Mouse (Mus musculus) erythroblast, embryonic 14.5 days (primary cell): Measurements from ENCODE around the gene Supt7l.

ENCODE experiments used
- GATA1 ChIP-seq: IDR thresholded peaks from 2 replicates; pipeline ENCODE4 v1.6.1; 2012; ENCODE audit warnings: low read length, inconsistent platforms, mixed read lengths
- TAL1 ChIP-seq: IDR thresholded peaks from 3 replicates; pipeline ENCODE4 v1.6.1; 2012; ENCODE audit warnings: low read length, inconsistent platforms, mixed read lengths

GRCm38 (mm10) chr5:31573722-31574121 is 46.1 kb upstream of the Supt7l start:
- no peak for TF ChIP-seq TAL1
- no peak for TF ChIP-seq GATA1
